Mouse (Mus musculus): ENCODE data around the gene Atoh8. TPM values are rescaled to one million over a fixed set of nuclear protein-coding genes. Genes with fewer than 3 reads are reported as not detected.

The Atoh8 gene
- polyA plus RNA-seq, 1 experiment: 3.7 TPM

DNA sequence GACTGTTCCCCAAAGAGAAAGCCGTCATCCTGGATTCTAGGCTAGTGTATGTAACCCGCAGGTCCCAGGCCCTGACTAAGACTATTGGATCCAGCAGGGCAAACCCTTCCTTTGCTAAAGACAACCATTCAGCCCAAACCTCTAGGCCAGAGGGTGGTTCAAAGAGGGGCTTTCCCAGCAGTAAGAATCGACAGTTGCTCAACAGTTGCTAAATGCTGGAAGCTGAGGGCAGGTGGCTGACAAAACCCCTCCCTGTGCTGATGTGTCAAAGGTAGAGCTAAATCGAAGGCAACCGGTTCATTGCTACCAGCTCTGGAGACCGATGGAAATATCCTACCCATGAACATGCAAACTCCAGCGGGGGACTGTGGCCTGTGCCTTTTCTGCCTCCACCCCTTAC lies 25.6 kb downstream of the Atoh8 start:
- no peak for TF ChIP-seq CTCF (IDR thresholded peaks at IDR 0.05; ENCODE audit: borderline replicate concordance, extremely low read depth, insufficient read depth, insufficient read length)
- TF ChIP-seq POLR2A (IDR thresholded peaks at IDR 0.05; ENCODE audit: borderline replicate concordance, extremely low read depth, insufficient read depth, insufficient read length, poor library complexity, severe bottlenecking): no peak
- no peak for DNase-seq (ENCODE audit: low read depth)

DNA sequence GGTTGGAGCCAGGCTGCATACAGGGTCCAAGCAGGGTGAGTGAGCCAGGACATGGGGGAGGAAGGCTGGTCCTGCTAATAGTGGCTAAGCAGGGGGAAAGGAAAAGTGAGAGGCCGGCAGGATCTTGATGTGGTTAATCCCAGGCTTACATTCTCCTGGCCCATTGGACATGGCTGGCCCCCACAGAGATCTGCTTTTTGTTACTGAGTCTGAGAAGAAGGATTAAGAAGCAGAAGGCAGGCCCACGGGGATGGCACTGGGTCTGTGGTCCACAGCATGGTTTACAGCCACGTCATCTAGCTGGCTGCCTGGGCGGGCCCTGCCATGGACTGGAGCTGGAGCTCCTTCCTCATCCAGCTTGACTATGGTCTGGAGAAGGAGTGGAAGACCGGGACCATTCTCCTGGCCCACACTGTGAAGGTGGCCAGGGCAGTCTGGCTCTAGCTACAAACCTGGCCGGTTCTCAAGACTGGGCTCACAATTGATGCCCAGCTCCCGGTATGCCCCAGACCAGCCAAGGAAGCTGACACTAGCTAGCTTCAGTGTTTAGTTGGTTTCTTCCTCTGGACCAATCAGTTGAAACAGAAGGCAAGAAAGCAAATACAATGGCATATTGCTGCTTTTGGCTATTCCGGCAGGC lies 26.9 kb downstream of the Atoh8 start:
- no peak for DNase-seq (ENCODE audit: low read depth)
- no peak for TF ChIP-seq CTCF (IDR thresholded peaks at IDR 0.05; ENCODE audit: borderline replicate concordance, extremely low read depth, insufficient read depth, insufficient read length)
- no peak for TF ChIP-seq POLR2A (IDR thresholded peaks at IDR 0.05; ENCODE audit: borderline replicate concordance, extremely low read depth, insufficient read depth, insufficient read length, poor library complexity, severe bottlenecking)

DNA sequence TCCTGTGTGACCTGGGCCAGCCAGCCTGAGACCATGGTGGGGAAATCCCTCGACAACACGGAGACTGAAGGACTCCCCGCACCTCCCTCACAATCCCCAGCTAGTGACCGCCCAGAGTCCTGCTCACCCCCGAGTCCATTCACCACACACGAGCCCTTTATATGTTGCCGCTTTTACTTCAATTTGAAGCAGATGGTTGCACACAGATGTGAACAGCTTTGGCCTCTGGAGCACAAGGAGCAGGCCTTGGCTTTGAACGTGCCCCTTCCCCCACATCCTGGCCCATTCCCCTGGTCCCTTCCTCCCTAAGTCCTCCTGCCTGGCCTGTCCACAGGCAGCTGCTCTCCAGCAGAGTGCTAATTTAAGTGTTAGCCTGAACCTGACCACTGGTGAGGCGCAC lies 29.4 kb downstream of the Atoh8 start:
- no peak for TF ChIP-seq POLR2A (IDR thresholded peaks at IDR 0.05; ENCODE audit: borderline replicate concordance, extremely low read depth, insufficient read depth, insufficient read length, poor library complexity, severe bottlenecking)
- TF ChIP-seq CTCF (IDR thresholded peaks at IDR 0.05; ENCODE audit: borderline replicate concordance, extremely low read depth, insufficient read depth, insufficient read length): no peak
- DNase-seq (ENCODE audit: low read depth): no peak

DNA sequence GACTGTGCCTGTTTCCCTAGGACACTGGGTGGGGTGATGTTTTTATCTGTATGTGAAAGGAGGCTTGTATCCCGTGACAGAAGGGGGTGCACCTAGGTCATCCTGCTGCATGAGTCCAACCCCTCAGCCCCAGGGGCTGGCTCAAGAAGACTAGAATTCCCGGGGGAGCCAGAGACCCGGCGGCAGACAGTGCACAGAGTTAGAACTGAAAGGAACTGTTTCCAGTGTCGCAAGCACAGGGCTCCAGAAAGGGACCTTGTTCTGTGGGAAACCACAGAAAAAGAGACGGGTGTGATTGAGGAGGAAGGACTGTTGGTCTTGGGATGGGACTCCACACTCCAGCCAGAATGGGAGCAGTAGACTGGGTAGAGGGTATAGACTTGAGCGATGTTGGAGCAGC lies 30.5 kb downstream of the Atoh8 start:
- no peak for DNase-seq (ENCODE audit: low read depth)
- TF ChIP-seq CTCF (IDR thresholded peaks at IDR 0.05; ENCODE audit: borderline replicate concordance, extremely low read depth, insufficient read depth, insufficient read length) (no peak), POLR2A (IDR thresholded peaks at IDR 0.05; ENCODE audit: borderline replicate concordance, extremely low read depth, insufficient read depth, insufficient read length, poor library complexity, severe bottlenecking) (no peak)

DNA sequence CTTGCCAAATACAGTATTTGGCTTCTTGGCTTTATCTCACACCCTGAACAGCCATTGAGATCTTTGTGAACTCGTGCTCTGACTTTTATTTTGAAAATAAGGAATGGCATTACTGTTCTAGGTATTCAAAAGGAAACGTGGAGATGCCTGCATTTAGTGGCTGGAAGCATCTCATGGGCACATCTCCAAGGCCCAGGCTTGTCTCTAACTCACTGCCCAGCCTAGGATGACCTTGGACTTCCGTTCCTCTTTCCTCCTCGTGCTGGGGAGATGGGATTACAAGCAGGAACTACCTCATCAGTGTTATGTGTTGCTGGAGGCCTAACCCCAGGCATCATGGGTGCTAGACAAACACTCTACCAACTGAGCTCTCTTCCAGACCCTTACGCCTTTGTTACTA lies 32.1 kb downstream of the Atoh8 start:
- no peak for DNase-seq (ENCODE audit: low read depth)
- TF ChIP-seq CTCF (IDR thresholded peaks at IDR 0.05; ENCODE audit: borderline replicate concordance, extremely low read depth, insufficient read depth, insufficient read length) (no peak), POLR2A (IDR thresholded peaks at IDR 0.05; ENCODE audit: borderline replicate concordance, extremely low read depth, insufficient read depth, insufficient read length, poor library complexity, severe bottlenecking) (no peak)

DNA sequence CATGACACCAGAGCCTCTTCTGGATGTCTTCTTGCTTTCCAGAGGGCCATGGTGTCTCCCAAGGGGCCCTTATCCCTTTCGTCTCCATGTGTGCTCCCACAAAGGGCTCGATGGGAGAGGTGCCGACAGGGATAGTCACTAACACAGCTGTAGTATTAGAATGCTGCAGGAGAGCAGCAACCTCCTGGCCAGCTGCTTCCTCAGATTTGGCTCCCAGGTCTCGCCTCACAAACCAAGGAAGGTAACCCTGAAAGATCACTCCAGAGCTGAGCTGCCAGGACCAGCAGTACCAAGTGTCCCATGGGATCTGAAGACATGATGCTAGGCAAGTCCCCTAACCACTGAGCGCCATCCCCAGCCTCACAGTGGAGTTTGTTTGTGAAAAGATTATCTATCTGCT lies 32.6 kb downstream of the Atoh8 start:
- DNase-seq (ENCODE audit: low read depth): no peak
- TF ChIP-seq POLR2A (IDR thresholded peaks at IDR 0.05; ENCODE audit: borderline replicate concordance, extremely low read depth, insufficient read depth, insufficient read length, poor library complexity, severe bottlenecking) (no peak), CTCF (IDR thresholded peaks at IDR 0.05; ENCODE audit: borderline replicate concordance, extremely low read depth, insufficient read depth, insufficient read length) (no peak)

DNA sequence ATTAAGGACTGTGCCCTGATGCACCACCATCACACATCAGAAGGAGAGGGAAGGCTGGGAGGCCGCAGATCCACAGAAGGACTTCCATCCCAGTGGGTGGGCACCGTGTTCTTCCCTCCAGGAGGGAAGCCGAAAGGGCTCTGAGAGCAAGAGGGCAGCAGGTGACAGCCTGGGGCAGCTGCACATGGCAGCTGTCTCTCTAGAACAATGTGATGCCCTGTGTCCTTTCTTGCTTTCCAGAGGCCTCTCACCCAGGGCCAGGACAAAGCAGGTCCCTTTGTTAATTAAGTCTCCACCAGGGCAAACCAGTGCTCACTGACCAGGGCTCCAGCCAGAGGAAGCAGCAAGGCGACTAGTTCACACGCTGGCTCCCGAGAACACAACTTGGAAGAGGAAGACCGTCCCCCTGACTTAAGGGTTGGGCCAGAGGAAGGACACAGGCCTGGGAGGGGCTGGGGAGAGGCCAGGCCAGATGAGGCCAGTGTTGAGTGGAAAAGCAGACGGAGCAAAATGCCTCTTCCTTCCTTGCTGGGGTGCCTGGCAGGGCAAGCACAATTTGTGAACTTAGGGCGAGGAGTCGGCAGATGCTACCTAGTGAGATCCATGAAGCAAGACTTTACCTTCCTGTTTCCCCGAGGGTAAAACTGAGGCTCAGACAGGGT lies 34.7 kb downstream of the Atoh8 start:
- TF ChIP-seq POLR2A (IDR thresholded peaks at IDR 0.05; ENCODE audit: borderline replicate concordance, extremely low read depth, insufficient read depth, insufficient read length, poor library complexity, severe bottlenecking) (no peak), CTCF (IDR thresholded peaks at IDR 0.05; ENCODE audit: borderline replicate concordance, extremely low read depth, insufficient read depth, insufficient read length) (no peak)
- no peak for DNase-seq (ENCODE audit: low read depth)

DNA sequence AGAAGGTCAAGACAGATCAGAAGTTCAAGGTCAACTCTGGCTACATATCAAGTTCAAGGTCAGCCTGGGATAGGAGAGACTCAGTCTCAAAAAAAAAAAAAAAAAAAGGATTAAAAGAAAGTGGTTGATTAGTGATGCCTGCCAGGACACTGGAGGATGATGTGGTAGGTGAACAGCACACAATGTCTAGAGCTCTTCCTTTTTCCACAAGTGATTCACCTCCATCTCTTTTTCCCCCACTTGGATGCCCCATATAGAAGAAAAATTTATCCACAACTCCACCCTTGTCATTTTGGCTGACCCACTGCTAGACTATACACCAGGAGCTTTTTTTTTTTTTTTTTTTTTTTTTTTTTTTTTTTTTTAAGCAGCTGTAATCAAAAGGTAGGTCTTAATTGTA lies 37.9 kb downstream of the Atoh8 start:
- TF ChIP-seq CTCF (IDR thresholded peaks at IDR 0.05; ENCODE audit: borderline replicate concordance, extremely low read depth, insufficient read depth, insufficient read length) (no peak), POLR2A (IDR thresholded peaks at IDR 0.05; ENCODE audit: borderline replicate concordance, extremely low read depth, insufficient read depth, insufficient read length, poor library complexity, severe bottlenecking) (no peak)
- DNase-seq (ENCODE audit: low read depth): no peak

DNA sequence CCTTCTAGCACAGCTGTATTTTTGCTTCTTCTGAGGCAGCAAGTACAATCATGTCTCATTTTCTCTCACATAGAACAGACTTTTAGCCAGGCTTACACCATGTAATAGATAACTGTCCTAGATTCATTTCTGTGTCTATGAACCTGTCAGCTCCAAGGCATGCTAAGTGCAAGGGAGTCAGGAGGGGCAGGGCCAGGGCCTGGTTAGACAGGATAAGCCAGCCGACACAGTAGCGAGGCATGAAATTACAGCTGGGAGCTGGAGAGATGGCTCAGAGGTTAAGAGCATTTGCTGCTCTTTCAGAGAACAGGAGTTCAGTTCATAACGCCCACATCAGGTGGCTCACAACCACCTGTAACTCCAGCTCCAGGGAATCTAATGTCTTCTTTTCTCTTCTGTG lies 38.7 kb downstream of the Atoh8 start:
- no peak for TF ChIP-seq POLR2A (IDR thresholded peaks at IDR 0.05; ENCODE audit: borderline replicate concordance, extremely low read depth, insufficient read depth, insufficient read length, poor library complexity, severe bottlenecking)
- TF ChIP-seq CTCF (IDR thresholded peaks at IDR 0.05; ENCODE audit: borderline replicate concordance, extremely low read depth, insufficient read depth, insufficient read length): no peak
- DNase-seq (ENCODE audit: low read depth): no peak

DNA sequence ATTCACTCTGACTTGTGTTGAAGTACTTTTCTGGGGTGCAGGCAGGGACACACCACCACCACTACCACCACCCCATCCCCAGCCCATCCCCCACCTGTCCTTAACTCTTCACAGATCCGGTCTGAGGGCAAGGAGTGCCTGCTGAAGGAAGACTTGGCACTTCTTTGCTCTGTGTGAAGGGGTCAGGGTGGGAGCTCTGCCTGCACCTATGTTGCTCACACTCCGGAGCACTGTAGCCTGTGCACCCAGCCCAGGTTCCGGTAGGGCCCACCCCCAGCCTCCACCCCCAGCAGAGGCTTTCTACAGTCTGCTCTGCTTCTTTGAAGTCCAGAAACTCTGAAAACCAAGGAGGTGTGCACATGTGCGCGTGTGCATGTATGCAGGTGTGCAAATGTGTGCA lies 44.8 kb downstream of the Atoh8 start:
- TF ChIP-seq POLR2A (IDR thresholded peaks at IDR 0.05; ENCODE audit: borderline replicate concordance, extremely low read depth, insufficient read depth, insufficient read length, poor library complexity, severe bottlenecking) (no peak), CTCF (IDR thresholded peaks at IDR 0.05; ENCODE audit: borderline replicate concordance, extremely low read depth, insufficient read depth, insufficient read length) (no peak)
- DNase-seq (ENCODE audit: low read depth): no peak

DNA sequence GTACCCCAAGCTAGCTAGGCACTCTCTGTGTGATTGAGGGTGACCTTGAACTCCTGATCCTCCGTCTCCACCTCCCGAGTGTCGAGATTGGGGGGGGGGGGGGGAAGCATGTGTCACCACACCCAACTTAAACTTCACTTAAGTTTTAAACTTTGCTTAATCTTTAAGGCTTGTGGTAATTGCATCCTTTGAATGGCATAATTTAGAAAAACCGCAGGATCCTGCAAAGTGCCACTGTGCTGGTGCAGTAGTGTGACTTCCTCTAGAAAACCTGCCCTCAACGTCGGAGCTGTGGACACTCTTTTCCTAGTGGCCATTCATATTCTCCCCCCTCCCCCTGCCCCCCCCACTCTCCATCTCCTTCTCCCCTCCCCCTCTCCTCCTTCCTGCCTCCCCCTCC lies 45.3 kb downstream of the Atoh8 start:
- DNase-seq (ENCODE audit: low read depth): no peak

More for the DNA sequence above, 45.3 kb downstream of the Atoh8 start:
- TF ChIP-seq POLR2A (IDR thresholded peaks at IDR 0.05; ENCODE audit: borderline replicate concordance, extremely low read depth, insufficient read depth, insufficient read length, poor library complexity, severe bottlenecking) (no peak), CTCF (IDR thresholded peaks at IDR 0.05; ENCODE audit: borderline replicate concordance, extremely low read depth, insufficient read depth, insufficient read length) (no peak)
